Mouse (Mus musculus): ENCODE results near the gene Gm4881. TPM values are rescaled to one million over a fixed set of nuclear protein-coding genes. Genes with fewer than 3 reads are reported as not detected.
A peak's percentile ranks its signal among the peaks of the same experiment; 100 is the strongest.

Gm4881 gene
- polyA plus RNA-seq (2014; fragmentation: Nextera tagmentation; extraction: Ambion mirVana) = not detected in 2 replicates

DNA sequence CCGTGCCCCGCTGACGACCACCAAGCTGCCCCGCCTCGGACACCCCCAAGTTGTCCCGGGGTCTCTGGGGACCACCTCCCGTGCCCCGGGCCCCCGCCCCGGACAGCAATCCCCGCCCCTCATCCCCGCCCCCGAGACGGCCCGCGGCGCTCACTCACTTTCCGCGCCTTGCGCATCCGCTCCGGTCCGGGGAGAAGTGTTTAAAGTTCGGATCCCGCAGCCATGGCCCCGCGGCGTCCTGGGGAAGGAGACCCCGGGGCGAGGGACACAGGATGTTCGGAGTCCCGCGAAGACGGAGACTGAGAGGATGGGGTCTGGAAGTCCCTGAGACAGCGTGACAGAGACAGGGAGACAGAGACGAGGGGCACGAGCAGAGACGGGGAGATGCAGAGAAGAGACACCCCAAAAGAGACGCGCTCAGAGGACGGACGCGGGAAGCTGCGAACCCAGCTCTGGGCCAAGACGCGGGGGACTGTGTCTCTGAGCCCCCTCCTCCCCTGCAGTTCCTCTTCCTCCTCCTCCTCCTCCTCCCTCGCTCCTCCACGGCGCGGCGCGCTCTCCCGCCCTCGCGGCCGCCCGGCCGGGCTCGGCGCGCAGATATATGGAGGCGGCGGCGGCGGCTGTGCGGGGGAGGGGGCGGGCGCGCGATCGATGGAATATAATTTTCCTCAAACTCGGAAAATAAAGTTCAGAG, at the start of gene Gm4881:
Gene Gm4881, minus strand, starts transcription at position 238 of the 694 bp plus-strand sequence.
- peaks cover 71% of the 10 kb centered on the region for H3K27me3 ChIP-seq (ENCODE audit: control insufficient read depth, insufficient read depth, low read length)
- H3K4me1 ChIP-seq (ENCODE audit: control insufficient read depth, insufficient read depth, low read length) = no peaks in the 10 kb centered on the region
- no peak for ATAC-seq (ENCODE audit: insufficient number of reproducible peaks, insufficient read depth, low FRiP score, low read depth)
- H3K27ac ChIP-seq (ENCODE audit: low read length) = no peak within 1 kb of the TSS
- no peak within 1 kb of the TSS for H3K9ac ChIP-seq (replicated peaks; ENCODE audit: low read depth, low read length)
- peak within 1 kb of the TSS; percentile 67 for H3K4me2 ChIP-seq (replicated peaks; ENCODE audit: low read depth, low read length)
- H3K4me3 ChIP-seq (ENCODE audit: low read depth, low read length) = peak within 1 kb of the TSS; percentile 32
- H3K9me3 ChIP-seq (ENCODE audit: control insufficient read depth, low read depth, low read length) = no peaks in the 10 kb centered on the region
- WGBS = under 1% methylated on average over 70 of the region's 72 CpGs
- no peaks in the 10 kb centered on the region for H3K36me3 ChIP-seq (ENCODE audit: control insufficient read depth, insufficient read depth, low read length)

- WGBS = 65% methylated on average over 6 of the region's 6 CpGs
- no peak for ATAC-seq (ENCODE audit: insufficient number of reproducible peaks, insufficient read depth, low FRiP score, low read depth)
These were observed 48.8 kb upstream of the Gm4881 start for GRCm38 (mm10) chr7:24993081-24993480.

GRCm38 (mm10) chr7:24990478-24990877, 46.2 kb upstream of the Gm4881 start:
- 86% methylated on average over 8 of the region's 8 CpGs for WGBS
- no peak overlapping the region for H3K27ac ChIP-seq (ENCODE audit: low read length)
- ATAC-seq (ENCODE audit: insufficient number of reproducible peaks, insufficient read depth, low FRiP score, low read depth) = no peak
- H3K9me3 ChIP-seq (ENCODE audit: control insufficient read depth, low read depth, low read length) = no peaks in the 10 kb centered on the region
- no peaks in the 10 kb centered on the region for H3K36me3 ChIP-seq (ENCODE audit: control insufficient read depth, insufficient read depth, low read length)
- H3K9ac ChIP-seq (replicated peaks; ENCODE audit: low read depth, low read length) = no peak overlapping the region
- H3K4me3 ChIP-seq (ENCODE audit: low read depth, low read length) = no peak overlapping the region
- no peaks in the 10 kb centered on the region for H3K4me1 ChIP-seq (ENCODE audit: control insufficient read depth, insufficient read depth, low read length)
- no peak overlapping the region for H3K4me2 ChIP-seq (replicated peaks; ENCODE audit: low read depth, low read length)
- no peaks in the 10 kb centered on the region for H3K27me3 ChIP-seq (ENCODE audit: control insufficient read depth, insufficient read depth, low read length)

More at GRCm38 (mm10) chr7:24993081-24993480, 48.8 kb upstream of the Gm4881 start:
- H3K4me1 ChIP-seq (ENCODE audit: control insufficient read depth, insufficient read depth, low read length) = no peaks in the 10 kb centered on the region
- no peak overlapping the region for H3K27ac ChIP-seq (ENCODE audit: low read length)
- H3K4me3 ChIP-seq (ENCODE audit: low read depth, low read length) = no peak overlapping the region
- no peaks in the 10 kb centered on the region for H3K9me3 ChIP-seq (ENCODE audit: control insufficient read depth, low read depth, low read length)
- H3K36me3 ChIP-seq (ENCODE audit: control insufficient read depth, insufficient read depth, low read length) = no peaks in the 10 kb centered on the region
- no peak overlapping the region for H3K9ac ChIP-seq (replicated peaks; ENCODE audit: low read depth, low read length)
- no peak overlapping the region for H3K4me2 ChIP-seq (replicated peaks; ENCODE audit: low read depth, low read length)
- H3K27me3 ChIP-seq (ENCODE audit: control insufficient read depth, insufficient read depth, low read length) = no peaks in the 10 kb centered on the region

- no peak for ATAC-seq (ENCODE audit: insufficient number of reproducible peaks, insufficient read depth, low FRiP score, low read depth)
- H3K9ac ChIP-seq (replicated peaks; ENCODE audit: low read depth, low read length) = no peak overlapping the region
- H3K27me3 ChIP-seq (ENCODE audit: control insufficient read depth, insufficient read depth, low read length) = no peaks in the 10 kb centered on the region
- H3K4me1 ChIP-seq (ENCODE audit: control insufficient read depth, insufficient read depth, low read length) = no peaks in the 10 kb centered on the region
- no peak overlapping the region for H3K4me2 ChIP-seq (replicated peaks; ENCODE audit: low read depth, low read length)
- H3K27ac ChIP-seq (ENCODE audit: low read length) = no peak overlapping the region
- H3K9me3 ChIP-seq (ENCODE audit: control insufficient read depth, low read depth, low read length) = no peaks in the 10 kb centered on the region
- no peak overlapping the region for H3K4me3 ChIP-seq (ENCODE audit: low read depth, low read length)
- H3K36me3 ChIP-seq (ENCODE audit: control insufficient read depth, insufficient read depth, low read length) = no peaks in the 10 kb centered on the region
- 79% methylated on average over 14 of the region's 14 CpGs for WGBS
These were observed 43.6 kb upstream of the Gm4881 start for GRCm38 (mm10) chr7:24987941-24988340.

- 71% methylated on average over 5 of the region's 5 CpGs for WGBS
- no peak overlapping the region for H3K27ac ChIP-seq (ENCODE audit: low read length)
- H3K4me2 ChIP-seq (replicated peaks; ENCODE audit: low read depth, low read length) = no peak overlapping the region
- no peaks in the 10 kb centered on the region for H3K9me3 ChIP-seq (ENCODE audit: control insufficient read depth, low read depth, low read length)
- H3K4me1 ChIP-seq (ENCODE audit: control insufficient read depth, insufficient read depth, low read length) = no peaks in the 10 kb centered on the region
- H3K9ac ChIP-seq (replicated peaks; ENCODE audit: low read depth, low read length) = no peak overlapping the region
- H3K27me3 ChIP-seq (ENCODE audit: control insufficient read depth, insufficient read depth, low read length) = no peaks in the 10 kb centered on the region
- no peak overlapping the region for H3K4me3 ChIP-seq (ENCODE audit: low read depth, low read length)
- H3K36me3 ChIP-seq (ENCODE audit: control insufficient read depth, insufficient read depth, low read length) = no peaks in the 10 kb centered on the region
- no peak for ATAC-seq (ENCODE audit: insufficient number of reproducible peaks, insufficient read depth, low FRiP score, low read depth)
These were observed 41.5 kb upstream of the Gm4881 start for GRCm38 (mm10) chr7:24985799-24986198.

DNA sequence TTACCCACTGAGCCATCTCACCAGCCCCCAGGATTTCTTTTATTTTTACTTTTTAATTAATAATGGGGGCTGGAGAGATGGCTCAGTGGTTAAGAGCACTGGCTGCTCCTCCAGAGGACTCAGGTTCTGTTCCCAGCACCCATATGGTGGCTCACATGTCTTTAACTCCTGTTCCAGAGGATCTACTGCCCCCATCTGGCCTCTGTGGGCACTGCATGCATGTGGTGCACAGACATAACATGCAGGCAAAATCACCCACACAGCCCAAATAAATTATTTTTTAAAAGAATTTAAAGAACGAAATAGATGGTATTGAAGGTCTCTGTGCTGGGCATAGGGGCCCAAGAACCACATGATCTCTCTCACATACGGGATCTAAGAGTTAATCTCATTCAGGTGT, 40.0 kb upstream of the Gm4881 start:
- Histone ChIP-seq H3K9ac (replicated peaks; ENCODE audit: low read depth, low read length) (no peak overlapping the region), H3K4me3 (ENCODE audit: low read depth, low read length) (no peak overlapping the region), H3K9me3 (ENCODE audit: control insufficient read depth, low read depth, low read length) (no peaks in the 10 kb centered on the region), H3K4me1 (ENCODE audit: control insufficient read depth, insufficient read depth, low read length) (no peaks in the 10 kb centered on the region), H3K27me3 (ENCODE audit: control insufficient read depth, insufficient read depth, low read length) (no peaks in the 10 kb centered on the region), H3K36me3 (ENCODE audit: control insufficient read depth, insufficient read depth, low read length) (no peaks in the 10 kb centered on the region), H3K27ac (ENCODE audit: low read length) (no peak overlapping the region), H3K4me2 (replicated peaks; ENCODE audit: low read depth, low read length) (no peak overlapping the region)
- 81% methylated on average over 2 of the region's 2 CpGs for WGBS
- no peak for ATAC-seq (ENCODE audit: insufficient number of reproducible peaks, insufficient read depth, low FRiP score, low read depth)

GRCm38 (mm10) chr7:24983396-24983795, 39.1 kb upstream of the Gm4881 start:
- H3K4me3 ChIP-seq (ENCODE audit: low read depth, low read length) = no peak overlapping the region
- H3K27ac ChIP-seq (ENCODE audit: low read length) = no peak overlapping the region
- H3K27me3 ChIP-seq (ENCODE audit: control insufficient read depth, insufficient read depth, low read length) = no peaks in the 10 kb centered on the region
- WGBS = 78% methylated on average over 5 of the region's 5 CpGs
- no peaks in the 10 kb centered on the region for H3K36me3 ChIP-seq (ENCODE audit: control insufficient read depth, insufficient read depth, low read length)
- no peak overlapping the region for H3K4me2 ChIP-seq (replicated peaks; ENCODE audit: low read depth, low read length)
- no peak overlapping the region for H3K9ac ChIP-seq (replicated peaks; ENCODE audit: low read depth, low read length)
- no peaks in the 10 kb centered on the region for H3K9me3 ChIP-seq (ENCODE audit: control insufficient read depth, low read depth, low read length)
- ATAC-seq (ENCODE audit: insufficient number of reproducible peaks, insufficient read depth, low FRiP score, low read depth) = no peak
- no peaks in the 10 kb centered on the region for H3K4me1 ChIP-seq (ENCODE audit: control insufficient read depth, insufficient read depth, low read length)

GRCm38 (mm10) chr7:24980439-24980838, 36.1 kb upstream of the Gm4881 start:
- no peaks in the 10 kb centered on the region for H3K9me3 ChIP-seq (ENCODE audit: control insufficient read depth, low read depth, low read length)
- H3K4me2 ChIP-seq (replicated peaks; ENCODE audit: low read depth, low read length) = no peak overlapping the region
- H3K4me3 ChIP-seq (ENCODE audit: low read depth, low read length) = no peak overlapping the region
- no peaks in the 10 kb centered on the region for H3K27me3 ChIP-seq (ENCODE audit: control insufficient read depth, insufficient read depth, low read length)
- H3K27ac ChIP-seq (ENCODE audit: low read length) = no peak overlapping the region
- H3K4me1 ChIP-seq (ENCODE audit: control insufficient read depth, insufficient read depth, low read length) = no peaks in the 10 kb centered on the region
- no peak for ATAC-seq (ENCODE audit: insufficient number of reproducible peaks, insufficient read depth, low FRiP score, low read depth)
- H3K36me3 ChIP-seq (ENCODE audit: control insufficient read depth, insufficient read depth, low read length) = no peaks in the 10 kb centered on the region
- 84% methylated on average over 7 of the region's 7 CpGs for WGBS
- H3K9ac ChIP-seq (replicated peaks; ENCODE audit: low read depth, low read length) = no peak overlapping the region

- Histone ChIP-seq H3K27me3 (ENCODE audit: control insufficient read depth, insufficient read depth, low read length) (no peaks in the 10 kb centered on the region), H3K9me3 (ENCODE audit: control insufficient read depth, low read depth, low read length) (no peaks in the 10 kb centered on the region), H3K9ac (replicated peaks; ENCODE audit: low read depth, low read length) (no peak overlapping the region), H3K4me1 (ENCODE audit: control insufficient read depth, insufficient read depth, low read length) (no peaks in the 10 kb centered on the region), H3K4me3 (ENCODE audit: low read depth, low read length) (no peak overlapping the region), H3K36me3 (ENCODE audit: control insufficient read depth, insufficient read depth, low read length) (no peaks in the 10 kb centered on the region), H3K4me2 (replicated peaks; ENCODE audit: low read depth, low read length) (no peak overlapping the region), H3K27ac (ENCODE audit: low read length) (no peak overlapping the region)
- WGBS = 81% methylated on average over 7 of the region's 7 CpGs
- no peak for ATAC-seq (ENCODE audit: insufficient number of reproducible peaks, insufficient read depth, low FRiP score, low read depth)
These were observed 34.5 kb upstream of the Gm4881 start for GRCm38 (mm10) chr7:24978781-24979180.
